Mouse (Mus musculus) small intestine, adult 2 months (tissue): ENCODE results near the gene Anxa11. TPM values are rescaled to one million over a fixed set of nuclear protein-coding genes. Genes with fewer than 3 reads are reported as not detected.

Experiments
- H3K27ac ChIP-seq: fragments of 200-500 bp; 2 replicates; pipeline ENCODE4 v1.5.1; 2012; ENCODE audit warnings: low read depth, low read length, control low read depth, inconsistent platforms; ENCODE audit not compliant: insufficient read depth
- H3K27me3 ChIP-seq: fragments of 200-500 bp; 2 replicates; pipeline ENCODE4 v1.6.1; 2012; ENCODE audit warnings: mild to moderate bottlenecking, moderate library complexity, low read length, inconsistent platforms; ENCODE audit not compliant: control insufficient read depth, insufficient read depth
- H3K36me3 ChIP-seq: fragments of 200-500 bp; 2 replicates; pipeline ENCODE4 v1.6.1; 2012; ENCODE audit warnings: mild to moderate bottlenecking, low read length, control low read depth, inconsistent platforms; ENCODE audit not compliant: control insufficient read depth, insufficient read depth
- H3K4me1 ChIP-seq: fragments of 200-500 bp; 2 replicates; pipeline ENCODE4 v1.6.1; 2012; ENCODE audit warnings: low read length, inconsistent platforms, mixed read lengths; ENCODE audit not compliant: control insufficient read depth, insufficient read depth, insufficient read length
- H3K4me3 ChIP-seq: fragments of 200-500 bp; 2 replicates; pipeline ENCODE4 v1.5.1; 2012; ENCODE audit warnings: low read depth, mild to moderate bottlenecking, control low read depth, inconsistent platforms, low read length, moderate library complexity
- CTCF ChIP-seq: fragments of 200-500 bp; IDR thresholded peaks from 2 replicates; pipeline ENCODE4 v1.5.1; 2012; ENCODE audit warnings: low read depth, mild to moderate bottlenecking, control low read depth, inconsistent platforms, low read length, moderate library complexity, mixed read lengths; ENCODE audit not compliant: insufficient replicate concordance, insufficient read length; ENCODE audit errors: extremely low read depth
- POLR2A ChIP-seq: fragments of 200-500 bp; IDR thresholded peaks from 2 replicates; pipeline ENCODE4 v1.6.1; 2012; ENCODE audit warnings: low read depth, mild to moderate bottlenecking, control low read depth, inconsistent platforms, low read length, moderate library complexity
- WGBS: fragments of 180-500 bp; shearing (Covaris S2); methylation state at CpG from one replicate; pipeline ENCODE4 v1.1.7; 2018; 5-methylcytosine and 5-hydroxymethylcytosine counted together
- polyA plus RNA-seq: library from polyadenylated mRNA; depleted of rRNA; stranded (reverse); fragments of >200 nt; gene quantifications from 2 replicates; pipeline ENCODE4 v1.2.3, GENCODE M21; 2012

Gene Anxa11
- polyA plus RNA-seq, 1 experiment = 153 TPM

GRCm38 (mm10) chr14:25857940-25858339 lies 16.0 kb downstream of the Anxa11 start:
- H3K27ac ChIP-seq = peak overlapping the region; percentile 40
- H3K36me3 ChIP-seq = 0 out of 2 replicates have a peak, but pooled peaks cover under 1% of the 10 kb centered on the region
- 66% methylated on average over 8 of the region's 8 CpGs for WGBS
- no peaks in the 10 kb centered on the region for H3K27me3 ChIP-seq
- H3K4me1 ChIP-seq = peaks cover 38% of the 10 kb centered on the region
- no peak overlapping the region for H3K4me3 ChIP-seq
- TF ChIP-seq CTCF (no peak), POLR2A (no peak)

DNA sequence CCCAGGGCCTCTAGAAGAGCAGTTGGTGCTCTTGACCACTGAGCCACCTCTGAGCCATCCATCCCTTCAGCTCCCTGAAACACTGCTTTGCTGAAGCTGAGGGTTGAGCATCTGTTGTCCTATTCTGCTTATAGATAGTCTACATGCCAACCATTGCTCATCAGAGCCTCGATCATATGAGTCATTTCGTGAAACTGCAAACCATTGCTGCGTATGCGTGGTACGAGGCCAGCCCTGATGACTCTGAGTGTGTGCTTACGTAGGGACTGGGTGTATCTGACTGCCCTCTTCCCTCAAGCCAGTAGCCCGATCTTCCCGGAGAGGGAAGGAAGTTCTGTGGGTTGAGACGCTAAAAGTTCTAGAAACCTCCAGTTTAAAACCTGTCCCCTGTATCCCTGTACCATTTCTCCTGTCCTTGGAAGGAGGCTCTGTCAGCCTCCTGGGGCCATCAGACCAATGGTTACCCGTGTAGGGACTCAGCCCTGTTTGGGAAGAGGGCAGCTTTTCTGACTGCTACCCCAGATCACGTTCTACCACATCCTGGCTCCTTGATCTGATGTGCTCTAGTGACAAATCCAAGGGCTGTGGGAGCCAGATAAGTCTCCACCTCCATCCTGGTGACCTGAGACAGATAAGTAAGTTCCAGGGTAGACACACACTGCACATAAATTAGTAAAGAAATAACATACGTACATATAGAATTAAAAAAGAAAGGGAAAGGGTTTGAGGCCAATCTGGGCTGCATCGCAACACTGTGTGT lies 20.0 kb downstream of the Anxa11 start:
- WGBS = 82% methylated on average over 13 of the region's 13 CpGs
- TF ChIP-seq CTCF (no peak), POLR2A (no peak)
- H3K4me3 ChIP-seq = no peak overlapping the region
- H3K36me3 ChIP-seq = no peaks in the 10 kb centered on the region
- peaks cover 21% of the 10 kb centered on the region for H3K4me1 ChIP-seq
- no peak overlapping the region for H3K27ac ChIP-seq
- H3K27me3 ChIP-seq = no peaks in the 10 kb centered on the region

GRCm38 (mm10) chr14:25863721-25864120 lies 21.8 kb downstream of the Anxa11 start:
- peaks cover 31% of the 10 kb centered on the region for H3K4me1 ChIP-seq
- no peaks in the 10 kb centered on the region for H3K36me3 ChIP-seq
- H3K27me3 ChIP-seq = no peaks in the 10 kb centered on the region
- WGBS = 83% methylated on average over 2 of the region's 2 CpGs
- H3K27ac ChIP-seq = no peak overlapping the region
- no peak overlapping the region for H3K4me3 ChIP-seq
- TF ChIP-seq CTCF = no peak
- TF ChIP-seq POLR2A = no peak

DNA sequence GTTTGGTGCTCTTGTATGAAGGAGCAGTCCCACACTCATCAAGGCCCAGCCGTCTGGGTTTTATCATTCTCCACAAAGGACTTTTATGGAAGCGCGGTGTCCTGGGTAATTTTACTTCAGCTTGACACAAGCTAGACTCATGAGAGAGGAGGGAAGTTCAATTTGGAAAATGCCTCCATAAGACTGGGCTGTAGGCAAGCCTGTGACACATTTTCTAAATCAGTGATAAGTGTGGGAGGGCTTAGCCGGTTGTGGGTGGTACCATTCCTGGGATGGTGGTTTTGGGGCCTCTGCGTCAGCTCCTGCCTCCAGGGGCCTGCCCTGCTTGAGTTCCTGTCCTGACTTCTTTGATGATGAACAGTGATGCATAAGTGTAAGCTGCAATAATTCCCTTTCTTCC lies 23.3 kb downstream of the Anxa11 start:
- WGBS = 64% methylated on average over 5 of the region's 5 CpGs
- no peak overlapping the region for H3K27ac ChIP-seq
- peaks cover 41% of the 10 kb centered on the region for H3K4me1 ChIP-seq
- TF ChIP-seq POLR2A (no peak), CTCF (no peak)
- H3K36me3 ChIP-seq = peaks cover 4% of the 10 kb centered on the region; the same call in 1 of the 2 replicates
- H3K4me3 ChIP-seq = no peak overlapping the region
- H3K27me3 ChIP-seq = no peaks in the 10 kb centered on the region

DNA sequence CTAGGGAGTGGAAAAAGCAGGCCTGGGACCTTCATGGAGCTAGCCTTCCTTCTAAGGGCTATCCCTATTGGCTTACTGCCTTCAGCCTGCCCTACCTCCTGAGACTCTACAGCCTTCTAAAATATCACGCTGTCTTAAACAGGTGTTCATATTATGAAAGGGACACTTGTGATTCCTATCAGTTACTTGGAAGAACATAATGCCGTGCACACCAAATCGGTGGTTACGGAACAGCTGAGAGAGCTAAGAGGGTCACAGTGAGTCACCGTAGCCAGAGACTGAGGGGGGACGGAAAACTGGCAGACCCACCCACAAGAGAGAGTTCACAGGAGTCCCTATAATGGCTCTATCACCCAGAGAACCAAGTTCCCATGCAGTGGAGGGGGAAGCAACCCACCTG lies 24.4 kb downstream of the Anxa11 start:
- peaks cover 8% of the 10 kb centered on the region for H3K36me3 ChIP-seq
- peaks cover 41% of the 10 kb centered on the region for H3K4me1 ChIP-seq
- 37% methylated on average over 6 of the region's 6 CpGs for WGBS
- no peaks in the 10 kb centered on the region for H3K27me3 ChIP-seq
- no peak overlapping the region for H3K4me3 ChIP-seq
- no peak overlapping the region for H3K27ac ChIP-seq
- TF ChIP-seq CTCF (no peak), POLR2A (no peak)

DNA sequence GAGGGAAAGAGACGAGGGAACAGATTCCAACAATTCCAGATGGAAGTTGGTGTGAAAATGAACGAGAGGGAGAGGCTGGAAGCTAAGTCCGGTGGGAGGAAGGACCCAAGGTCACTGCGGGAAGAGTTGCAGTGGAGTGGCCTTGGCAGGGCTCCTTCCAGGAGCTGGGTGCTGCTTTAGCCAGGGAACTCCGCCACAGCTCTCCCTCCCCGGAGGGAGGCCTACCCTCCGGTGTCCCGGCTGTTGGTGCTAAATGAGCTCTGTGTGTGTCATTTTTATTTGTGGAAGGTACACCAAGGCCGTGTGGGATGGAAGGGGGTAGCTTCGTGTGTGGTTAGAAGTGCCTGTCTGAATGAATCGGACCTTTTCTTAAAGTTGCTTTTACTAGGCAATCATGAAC lies 24.9 kb downstream of the Anxa11 start:
- WGBS = 29% methylated on average over 11 of the region's 11 CpGs

DNA sequence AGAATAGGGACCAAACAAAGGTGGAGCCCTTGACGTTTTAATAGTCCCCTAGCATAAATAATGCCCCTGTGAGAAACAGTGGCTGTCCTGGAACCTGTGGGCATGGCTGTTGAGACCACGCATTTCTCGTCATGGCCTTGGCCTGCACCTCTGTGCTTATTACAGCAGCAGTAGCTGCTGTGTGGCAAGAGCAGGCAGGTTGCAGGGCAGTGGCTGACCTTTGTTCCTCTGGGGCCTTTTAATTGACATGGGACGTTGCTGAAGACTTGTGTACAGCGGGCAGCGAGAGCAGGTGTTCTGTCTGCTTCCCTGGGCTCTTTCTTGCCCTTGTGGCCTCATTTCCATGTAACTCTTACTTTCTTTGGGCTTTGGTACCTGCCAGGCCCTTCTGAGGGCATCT lies 25.9 kb downstream of the Anxa11 start:
- Histone ChIP-seq H3K4me3 (no peak overlapping the region), H3K36me3 (peaks cover 16% of the 10 kb centered on the region), H3K27ac (peak overlapping the region; percentile 50), H3K4me1 (peaks cover 41% of the 10 kb centered on the region), H3K27me3 (no peaks in the 10 kb centered on the region)
- no peak for TF ChIP-seq CTCF
- no peak for TF ChIP-seq POLR2A
- 24% methylated on average over 6 of the region's 6 CpGs for WGBS

More for the DNA sequence above, 24.9 kb downstream of the Anxa11 start:
- TF ChIP-seq CTCF = no peak
- no peak for TF ChIP-seq POLR2A
- no peaks in the 10 kb centered on the region for H3K27me3 ChIP-seq
- H3K4me3 ChIP-seq = no peak overlapping the region
- H3K36me3 ChIP-seq = peaks cover 10% of the 10 kb centered on the region
- no peak overlapping the region for H3K27ac ChIP-seq
- peaks cover 41% of the 10 kb centered on the region for H3K4me1 ChIP-seq
